Mouse (Mus musculus) heart, adult 2 months (tissue): ENCODE results near the gene Gm49711.

Experiments used
- EP300 ChIP-seq: fragments of 200-500 bp; IDR thresholded peaks from 2 replicates; pipeline ENCODE4 v1.6.1; 2011; ENCODE audit warnings: low read depth, low read length, control low read depth; ENCODE audit not compliant: insufficient read depth
- POLR2A ChIP-seq: fragments of 200-500 bp; IDR thresholded peaks from 2 replicates; pipeline ENCODE4 v1.6.1; 2011; ENCODE audit warnings: mild to moderate bottlenecking, low read depth, low read length, control low read depth; ENCODE audit not compliant: insufficient read depth

GRCm38 (mm10) chr16:92089225-92089624, 31.1 kb downstream of the Gm49711 start:
- TF ChIP-seq POLR2A (no peak), EP300 (no peak)
